Mouse (Mus musculus): ENCODE data around the gene Adamts2. TPM values are rescaled to one million over a fixed set of nuclear protein-coding genes. Genes with fewer than 3 reads are reported as not detected.

Adamts2 gene
- polyA plus RNA-seq, 1 experiment from 2014 or later = 8.8 TPM

DNA sequence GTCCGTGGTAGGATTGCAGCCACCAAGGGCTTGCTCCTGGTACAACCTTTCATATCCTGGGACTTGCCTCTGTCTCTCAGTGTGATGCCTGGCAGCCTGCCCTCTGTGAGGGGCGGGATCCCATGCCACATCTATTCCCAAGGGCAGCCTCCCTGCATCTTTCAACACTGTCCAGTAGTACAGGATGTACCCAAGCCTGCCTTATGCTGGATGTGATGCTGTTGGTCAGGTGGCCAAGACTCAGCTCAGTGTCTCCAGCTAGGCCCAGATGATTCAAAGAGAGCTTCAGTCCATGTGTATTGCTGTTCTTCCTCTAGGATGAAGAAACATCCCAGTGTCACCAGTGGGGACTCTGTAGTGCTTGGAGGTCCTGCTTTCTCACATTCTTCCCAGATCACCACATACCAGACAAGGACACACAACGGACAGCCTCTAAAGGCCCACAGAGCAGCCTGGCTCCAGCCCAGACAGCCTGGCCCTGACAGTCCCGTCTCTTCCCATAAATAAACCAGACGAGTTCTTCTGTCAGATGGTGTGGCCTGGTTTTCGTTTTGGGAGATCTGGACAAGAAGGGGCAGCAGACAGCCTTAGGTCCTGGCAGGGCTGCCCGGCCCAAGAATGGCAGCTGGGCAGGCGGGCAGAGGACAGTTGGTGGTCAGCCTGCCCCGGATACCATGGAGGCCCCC, 52.0 kb downstream of the Adamts2 start:
- H3K4me1 ChIP-seq = no peaks in the 10 kb centered on the region
- H3K27me3 ChIP-seq = no peaks in the 10 kb centered on the region
- H3K9ac ChIP-seq = no peak overlapping the region
- no peaks in the 10 kb centered on the region for H3K36me3 ChIP-seq
- ATAC-seq (ENCODE audit: low FRiP score, low read depth) = no peak
- no peak overlapping the region for H3K27ac ChIP-seq
- no peaks in the 10 kb centered on the region for H3K9me3 ChIP-seq
- WGBS = 56% methylated on average over 9 of the region's 9 CpGs
- no peak overlapping the region for H3K4me2 ChIP-seq (replicated peaks)
- H3K4me3 ChIP-seq = no peak overlapping the region

DNA sequence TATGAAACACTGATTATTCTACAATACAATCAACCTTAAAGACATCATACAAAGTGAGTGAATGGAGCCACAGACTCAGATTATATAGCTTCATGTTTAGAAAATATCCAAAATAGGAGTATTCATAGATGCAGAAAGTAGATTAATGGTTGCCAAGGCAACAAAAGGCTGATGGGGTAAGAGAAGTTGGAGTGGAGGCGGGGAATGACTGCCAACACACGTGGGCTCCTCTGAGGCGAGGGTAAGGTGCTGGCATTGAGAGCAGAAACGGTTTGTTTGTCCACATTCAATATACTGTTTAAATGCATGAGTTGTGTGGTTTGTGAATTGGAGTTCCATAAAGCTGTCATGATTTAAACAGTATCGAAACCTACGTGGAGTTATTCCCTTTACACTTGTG, 56.9 kb downstream of the Adamts2 start:
- H3K27me3 ChIP-seq = no peaks in the 10 kb centered on the region
- WGBS = 79% methylated on average over 6 of the region's 6 CpGs
- H3K4me1 ChIP-seq = peaks cover 4% of the 10 kb centered on the region; the same call in 1 of the 2 replicates
- no peak overlapping the region for H3K9ac ChIP-seq
- no peaks in the 10 kb centered on the region for H3K9me3 ChIP-seq
- no peak overlapping the region for H3K4me2 ChIP-seq (replicated peaks)
- no peak overlapping the region for H3K4me3 ChIP-seq
- H3K36me3 ChIP-seq = no peaks in the 10 kb centered on the region
- no peak for ATAC-seq (ENCODE audit: low FRiP score, low read depth)
- no peak overlapping the region for H3K27ac ChIP-seq

DNA sequence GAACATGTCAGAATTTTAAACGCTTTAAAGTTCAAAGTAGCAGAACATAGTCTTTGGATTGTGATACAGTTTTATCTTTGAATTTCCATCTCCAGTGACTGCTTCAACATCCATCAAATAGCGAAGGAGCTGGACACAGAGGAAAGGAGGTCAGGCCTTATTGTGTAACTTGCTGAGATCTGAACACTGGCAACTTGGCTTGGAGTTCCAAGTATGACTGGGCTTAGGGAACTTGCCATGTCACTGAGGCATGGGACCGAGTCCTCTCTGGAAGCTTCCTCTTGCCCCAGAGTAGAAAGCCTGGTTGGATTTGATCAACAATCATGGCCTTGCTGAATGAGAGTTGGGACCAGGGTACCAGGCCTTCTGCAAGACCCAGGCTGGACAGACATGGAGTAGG, 60.3 kb downstream of the Adamts2 start:
- no peaks in the 10 kb centered on the region for H3K27me3 ChIP-seq
- H3K9me3 ChIP-seq = no peaks in the 10 kb centered on the region
- H3K27ac ChIP-seq = no peak overlapping the region
- ATAC-seq (ENCODE audit: low FRiP score, low read depth) = no peak
- peaks cover 4% of the 10 kb centered on the region; the same call in 1 of the 2 replicates for H3K4me1 ChIP-seq
- H3K36me3 ChIP-seq = no peaks in the 10 kb centered on the region
- H3K9ac ChIP-seq = no peak overlapping the region
- no peak overlapping the region for H3K4me3 ChIP-seq
- H3K4me2 ChIP-seq (replicated peaks) = no peak overlapping the region
- WGBS = 92% methylated on average over 3 of the region's 3 CpGs

DNA sequence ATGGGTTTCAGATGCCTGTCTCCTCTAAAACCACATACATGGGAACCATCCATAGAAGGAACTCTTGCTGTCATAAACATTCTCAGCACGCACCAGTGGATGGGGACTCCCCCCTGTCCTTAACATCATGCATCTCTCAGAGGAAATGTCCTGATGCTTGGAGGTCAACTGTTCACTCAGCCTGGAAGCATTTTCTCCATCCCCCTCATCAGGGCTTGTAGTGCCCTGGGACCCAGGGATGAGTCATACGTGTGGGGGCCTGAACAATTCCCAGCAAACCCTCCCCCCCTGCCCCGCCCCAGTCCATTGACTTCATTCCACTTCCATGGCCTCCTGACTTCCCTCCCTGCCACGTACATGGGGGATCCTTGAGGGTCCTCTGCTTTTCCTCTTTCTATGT, 62.9 kb downstream of the Adamts2 start:
- H3K36me3 ChIP-seq = no peaks in the 10 kb centered on the region
- H3K9ac ChIP-seq = no peak overlapping the region
- ATAC-seq (ENCODE audit: low FRiP score, low read depth) = no peak
- no peaks in the 10 kb centered on the region for H3K9me3 ChIP-seq
- H3K4me3 ChIP-seq = no peak overlapping the region
- WGBS = 80% methylated on average over 4 of the region's 4 CpGs
- no peak overlapping the region for H3K27ac ChIP-seq
- peaks cover 5% of the 10 kb centered on the region; the same call in 1 of the 2 replicates for H3K4me1 ChIP-seq
- no peaks in the 10 kb centered on the region for H3K27me3 ChIP-seq
- H3K4me2 ChIP-seq (replicated peaks) = no peak overlapping the region

DNA sequence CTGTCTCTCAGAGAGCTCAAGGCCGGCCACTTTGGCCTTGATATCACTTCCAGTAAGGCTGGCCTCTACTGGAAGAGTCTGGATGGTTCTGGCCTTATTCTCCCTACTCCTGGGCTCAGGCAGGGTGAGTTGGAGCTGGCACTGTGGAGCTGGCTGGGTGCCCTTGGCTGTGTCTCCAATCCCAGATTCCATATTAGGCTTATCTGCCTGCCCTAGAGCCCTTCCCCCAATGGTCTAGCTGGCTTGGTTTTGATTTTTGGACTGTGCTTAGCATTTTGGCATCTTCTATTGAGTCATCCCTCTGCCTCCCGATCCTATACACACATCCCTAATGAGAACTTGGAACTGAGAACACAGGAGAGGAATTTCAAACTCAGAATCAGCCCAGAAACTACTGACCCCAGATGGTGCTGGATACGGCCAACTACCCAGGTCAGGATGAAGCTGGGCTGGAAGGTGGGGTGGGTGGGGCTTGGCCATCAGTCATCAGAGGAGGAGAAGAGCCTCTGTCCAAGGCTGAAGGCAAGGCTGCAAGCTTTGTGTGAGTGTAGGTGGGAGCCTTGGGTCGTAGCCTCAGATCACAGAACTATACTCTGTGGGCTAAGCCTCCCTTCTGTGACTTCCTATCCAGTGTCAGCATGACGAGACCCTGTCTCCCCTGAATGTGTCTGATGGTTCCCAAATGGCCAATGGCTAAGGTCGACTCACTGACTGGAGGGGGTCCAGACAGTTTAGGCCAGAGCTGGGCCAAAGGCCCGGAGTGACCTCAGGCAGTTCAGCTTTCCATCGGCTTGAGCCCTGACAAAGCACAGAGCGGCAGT, 67.9 kb downstream of the Adamts2 start:
- Histone ChIP-seq H3K4me2 (replicated peaks) (no peak overlapping the region), H3K27ac (no peak overlapping the region), H3K9ac (no peak overlapping the region), H3K27me3 (no peaks in the 10 kb centered on the region), H3K36me3 (no peaks in the 10 kb centered on the region), H3K4me1 (peaks cover 14% of the 10 kb centered on the region), H3K4me3 (no peak overlapping the region), H3K9me3 (no peaks in the 10 kb centered on the region)
- 69% methylated on average over 9 of the region's 9 CpGs for WGBS
- no peak for ATAC-seq (ENCODE audit: low FRiP score, low read depth)

DNA sequence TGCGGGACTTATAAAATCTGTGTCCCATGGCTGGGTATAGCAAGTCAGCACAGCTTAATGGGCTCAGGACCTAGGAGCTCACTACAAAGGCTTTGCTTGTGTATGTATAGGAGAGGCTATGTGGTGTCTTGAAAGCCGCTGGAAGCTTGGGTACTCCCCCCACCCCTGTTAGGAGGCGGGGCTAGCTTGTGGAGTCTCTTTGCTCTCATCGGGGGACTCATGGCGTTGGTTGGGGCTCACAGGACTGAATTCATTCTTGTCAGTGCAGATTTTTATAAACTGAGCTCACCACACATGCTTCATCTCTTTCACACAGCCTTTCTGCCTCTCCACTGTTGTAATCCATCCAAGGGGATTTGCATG, 68.5 kb downstream of the Adamts2 start:
- 70% methylated on average over 5 of the region's 5 CpGs for WGBS
- Histone ChIP-seq H3K27ac (no peak overlapping the region), H3K9ac (no peak overlapping the region), H3K36me3 (no peaks in the 10 kb centered on the region), H3K27me3 (no peaks in the 10 kb centered on the region), H3K4me3 (no peak overlapping the region), H3K4me1 (peaks cover 14% of the 10 kb centered on the region), H3K9me3 (no peaks in the 10 kb centered on the region), H3K4me2 (replicated peaks) (no peak overlapping the region)
- ATAC-seq (ENCODE audit: low FRiP score, low read depth) = no peak

DNA sequence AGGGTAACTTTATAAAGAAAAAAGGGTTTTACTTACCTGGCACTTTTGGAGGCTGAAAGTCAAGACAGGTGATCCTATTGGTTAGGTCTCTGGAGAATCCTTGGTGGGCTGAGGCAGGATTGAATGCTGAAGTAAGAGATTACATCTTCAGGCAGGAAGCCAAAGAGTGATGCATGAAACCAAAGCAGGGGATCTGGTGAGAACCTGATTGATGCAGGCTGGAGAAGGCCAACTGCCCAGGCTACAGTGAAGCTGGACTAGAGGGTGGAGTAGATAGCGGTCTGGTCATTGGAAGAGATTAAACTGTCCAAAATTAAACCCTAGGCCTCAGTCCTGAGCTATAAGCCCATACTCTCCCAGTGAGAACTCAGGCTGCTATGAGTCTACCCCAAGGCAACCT, 69.0 kb downstream of the Adamts2 start:
- WGBS = 93% methylated on average over 1 of the region's 1 CpGs
- peaks cover 14% of the 10 kb centered on the region for H3K4me1 ChIP-seq

DNA sequence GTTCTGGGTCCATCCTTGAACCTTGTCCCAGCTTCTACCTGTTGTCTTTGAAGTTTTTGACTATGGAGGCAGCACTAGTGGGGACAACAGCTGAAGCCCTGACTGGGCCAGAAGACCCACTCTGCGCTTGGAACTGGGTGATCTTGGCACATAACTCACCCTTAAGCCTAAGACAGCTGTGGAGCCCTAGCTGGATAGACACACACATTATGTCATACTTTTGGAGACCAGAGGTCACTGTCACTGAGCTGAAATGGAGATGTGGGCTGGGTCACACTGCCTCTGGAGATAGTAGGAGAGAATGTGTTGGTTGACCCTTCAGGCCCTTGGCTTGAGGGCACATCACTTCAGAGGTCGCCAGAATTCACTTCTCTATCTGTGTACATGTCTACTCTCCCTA, 69.5 kb downstream of the Adamts2 start:
- Histone ChIP-seq H3K4me2 (replicated peaks) (no peak overlapping the region), H3K27ac (no peak overlapping the region), H3K4me3 (no peak overlapping the region), H3K9me3 (no peaks in the 10 kb centered on the region), H3K27me3 (no peaks in the 10 kb centered on the region), H3K4me1 (peaks cover 14% of the 10 kb centered on the region), H3K9ac (no peak overlapping the region), H3K36me3 (no peaks in the 10 kb centered on the region)
- ATAC-seq (ENCODE audit: low FRiP score, low read depth) = no peak
- 69% methylated on average over 2 of the region's 2 CpGs for WGBS

More for the DNA sequence above, 69.0 kb downstream of the Adamts2 start:
- H3K4me3 ChIP-seq = no peak overlapping the region
- no peak overlapping the region for H3K9ac ChIP-seq
- no peak overlapping the region for H3K27ac ChIP-seq
- H3K36me3 ChIP-seq = no peaks in the 10 kb centered on the region
- ATAC-seq (ENCODE audit: low FRiP score, low read depth) = no peak
- no peaks in the 10 kb centered on the region for H3K27me3 ChIP-seq
- no peaks in the 10 kb centered on the region for H3K9me3 ChIP-seq
- no peak overlapping the region for H3K4me2 ChIP-seq (replicated peaks)

DNA sequence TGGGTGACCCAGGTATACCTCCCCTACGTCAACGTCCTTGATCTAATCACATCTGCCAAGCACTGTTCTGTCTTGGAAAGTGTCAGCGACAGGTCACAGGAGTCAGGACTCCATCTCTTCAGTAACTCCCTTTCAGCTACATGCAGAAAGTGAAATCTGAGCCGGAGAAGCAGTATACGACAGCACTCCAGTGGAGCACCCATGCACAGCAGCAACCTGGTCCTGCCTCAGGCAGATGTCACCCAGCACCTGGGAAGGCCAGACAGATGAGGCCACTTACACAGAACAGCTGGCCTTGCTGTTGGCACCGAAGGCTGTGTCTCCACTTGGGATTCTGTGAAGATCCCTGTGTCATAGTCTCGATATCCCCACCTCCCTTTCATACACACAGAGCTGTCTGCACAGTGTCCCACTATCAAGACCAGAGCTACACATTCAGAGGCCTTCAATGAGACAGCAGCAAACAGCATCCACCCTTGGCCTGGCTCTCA, 70.0 kb downstream of the Adamts2 start:
- ATAC-seq (ENCODE audit: low FRiP score, low read depth) = no peak
- H3K9me3 ChIP-seq = no peaks in the 10 kb centered on the region
- H3K36me3 ChIP-seq = no peaks in the 10 kb centered on the region
- H3K9ac ChIP-seq = no peak overlapping the region
- H3K27ac ChIP-seq = no peak overlapping the region
- no peak overlapping the region for H3K4me2 ChIP-seq (replicated peaks)
- H3K27me3 ChIP-seq = no peaks in the 10 kb centered on the region
- WGBS = 67% methylated on average over 7 of the region's 7 CpGs
- H3K4me1 ChIP-seq = peaks cover 14% of the 10 kb centered on the region
- H3K4me3 ChIP-seq = no peak overlapping the region

DNA sequence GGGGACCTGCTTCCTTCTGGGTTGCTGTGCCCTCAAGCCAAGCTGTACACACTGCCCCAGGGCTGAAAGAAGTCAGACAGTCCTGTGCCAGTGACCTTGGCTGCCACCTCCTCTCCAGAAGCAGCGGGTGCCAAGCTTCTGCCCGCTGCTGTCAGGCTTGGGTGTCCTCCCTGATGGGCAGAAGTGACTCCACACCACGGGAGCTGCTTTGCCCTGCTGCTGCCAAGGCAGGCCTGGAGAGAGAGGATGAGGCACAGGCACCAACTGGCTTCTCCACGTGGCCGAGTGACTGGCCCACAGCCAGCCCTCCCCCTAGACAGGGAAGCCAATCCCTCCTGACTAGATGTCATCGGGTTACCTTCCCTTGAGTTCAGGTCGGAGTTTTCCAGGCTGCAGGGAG, 71.0 kb downstream of the Adamts2 start:
- WGBS = 41% methylated on average over 7 of the region's 7 CpGs
- Histone ChIP-seq H3K4me2 (replicated peaks) (no peak overlapping the region), H3K27ac (no peak overlapping the region), H3K27me3 (no peaks in the 10 kb centered on the region), H3K9me3 (no peaks in the 10 kb centered on the region), H3K4me3 (no peak overlapping the region), H3K4me1 (peaks cover 14% of the 10 kb centered on the region), H3K9ac (no peak overlapping the region), H3K36me3 (no peaks in the 10 kb centered on the region)
- no peak for ATAC-seq (ENCODE audit: low FRiP score, low read depth)

DNA sequence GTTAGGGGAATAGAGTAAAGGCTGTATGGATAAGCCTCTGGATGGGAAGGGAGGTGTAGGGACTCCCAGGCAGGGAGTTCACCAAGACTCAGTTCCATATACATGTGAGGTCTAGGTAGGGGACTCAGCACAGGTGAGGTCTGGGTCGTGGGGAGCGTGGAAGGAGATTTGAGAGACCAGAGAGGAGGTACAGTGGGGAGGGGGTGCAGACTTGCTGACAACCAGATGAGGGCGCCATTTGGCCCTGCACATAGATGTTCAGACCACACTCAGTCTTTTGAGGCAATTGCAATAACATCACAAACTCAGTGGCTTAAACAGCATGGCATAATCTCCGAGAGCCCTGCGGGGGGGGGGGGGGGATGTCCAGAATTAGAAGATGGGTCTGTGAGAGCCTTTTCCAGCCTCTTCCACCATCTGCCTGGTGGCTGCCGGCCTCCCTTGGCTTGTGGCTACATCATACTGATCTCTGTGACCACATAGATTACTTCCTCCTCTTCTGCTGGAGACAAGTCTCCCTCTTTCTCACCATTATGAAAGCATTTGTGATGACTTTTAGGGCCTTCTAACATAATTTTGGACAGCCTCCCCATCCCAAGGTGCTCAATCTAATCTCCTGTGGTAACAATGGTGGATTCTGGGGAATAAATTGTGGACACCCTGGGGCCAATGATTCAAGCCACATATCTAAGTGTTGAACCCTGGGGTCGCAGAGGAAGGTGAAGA, 71.8 kb downstream of the Adamts2 start:
- Histone ChIP-seq H3K9me3 (no peaks in the 10 kb centered on the region), H3K27me3 (no peaks in the 10 kb centered on the region), H3K36me3 (no peaks in the 10 kb centered on the region), H3K4me2 (replicated peaks) (no peak overlapping the region), H3K4me3 (no peak overlapping the region), H3K27ac (no peak overlapping the region), H3K9ac (no peak overlapping the region), H3K4me1 (peaks cover 14% of the 10 kb centered on the region)
- no peak for ATAC-seq (ENCODE audit: low FRiP score, low read depth)
- WGBS = 71% methylated on average over 7 of the region's 7 CpGs

DNA sequence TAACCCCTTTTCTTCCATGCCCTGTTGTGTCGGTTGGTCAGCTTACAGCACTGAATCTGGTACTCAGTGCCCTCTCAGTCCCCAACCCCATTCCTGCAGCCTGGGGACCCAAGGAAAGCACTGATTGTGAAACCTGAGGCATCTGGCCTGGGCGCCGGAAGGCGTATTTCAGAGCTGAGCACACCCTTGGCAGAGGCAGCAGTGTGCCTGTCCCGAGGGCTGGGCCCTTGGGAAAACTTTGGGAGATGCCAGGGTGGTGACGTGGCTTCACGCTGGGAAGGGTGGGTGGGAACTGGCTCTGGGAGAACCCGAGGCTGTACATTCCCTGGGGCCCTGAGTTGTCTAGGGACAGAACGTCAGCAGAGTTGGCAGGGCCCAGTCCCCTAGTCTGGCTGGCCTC, 72.5 kb downstream of the Adamts2 start:
- Histone ChIP-seq H3K4me3 (no peak overlapping the region), H3K27me3 (no peaks in the 10 kb centered on the region), H3K9me3 (no peaks in the 10 kb centered on the region), H3K4me1 (peaks cover 14% of the 10 kb centered on the region), H3K9ac (no peak overlapping the region), H3K4me2 (replicated peaks) (no peak overlapping the region), H3K36me3 (no peaks in the 10 kb centered on the region), H3K27ac (no peak overlapping the region)
- 83% methylated on average over 9 of the region's 9 CpGs for WGBS
- ATAC-seq (ENCODE audit: low FRiP score, low read depth) = no peak

Measured in limb, embryonic 13.5 days (tissue).